Mouse (Mus musculus): ENCODE data around the gene Scd4. TPM values are rescaled to one million over a fixed set of nuclear protein-coding genes. Genes with fewer than 3 reads are reported as not detected.
"Not testable (repeated sequence)": the region's sequence is repeated elsewhere in the genome, so short reads cannot be mapped to it uniquely, and the experiment has no call there.

Scd4 gene
- polyA plus RNA-seq, 1 experiment, result 0.97 TPM

GRCm38 (mm10) chr19:44313066-44313465 lies 19.8 kb upstream of the Scd4 start:
- no peak for DNase-seq
- H3K4me3 ChIP-seq (replicated peaks; ENCODE audit: extremely low read depth, low read depth, low read length), result no peak overlapping the region
- H3K4me1 ChIP-seq (ENCODE audit: control insufficient read depth, insufficient read depth, low read length), result peaks cover 2% of the 10 kb centered on the region
- no peak for TF ChIP-seq POLR2A (IDR thresholded peaks at IDR 0.05; ENCODE audit: borderline replicate concordance, extremely low read depth, low read depth, low read length)
- no peak for TF ChIP-seq CTCF (IDR thresholded peaks at IDR 0.05; ENCODE audit: insufficient read depth, low read length)
- 82% methylated on average over 3 of the region's 3 CpGs for WGBS

DNA sequence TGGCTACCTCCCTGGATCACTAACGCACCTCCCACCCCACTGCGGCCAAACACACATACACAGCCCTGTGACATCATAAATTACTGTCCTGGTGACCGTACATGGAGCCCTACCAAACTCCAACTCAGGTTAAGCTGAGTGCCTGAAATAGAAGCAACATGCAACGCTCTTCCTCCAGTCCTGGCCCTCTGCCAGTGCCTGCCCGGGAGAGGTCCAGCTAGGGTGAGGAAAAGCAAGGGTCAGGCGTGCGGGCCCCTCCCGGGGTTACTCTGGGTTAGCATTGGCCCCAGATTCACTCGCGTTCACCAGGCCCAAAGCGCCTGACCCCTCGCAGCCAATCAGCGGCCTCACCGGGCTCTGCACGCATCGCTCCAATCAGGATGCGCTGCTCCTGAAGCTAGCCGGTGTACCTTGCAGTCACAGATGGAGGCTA lies 18.5 kb upstream of the Scd4 start:
- peaks cover 2% of the 10 kb centered on the region for H3K4me1 ChIP-seq (ENCODE audit: control insufficient read depth, insufficient read depth, low read length)
- 3% methylated on average over 18 of the region's 18 CpGs for WGBS

GRCm38 (mm10) chr19:44314871-44315414 lies 17.9 kb upstream of the Scd4 start:
- TF ChIP-seq POLR2A (IDR thresholded peaks at IDR 0.05; ENCODE audit: borderline replicate concordance, extremely low read depth, low read depth, low read length) (no peak), CTCF (IDR thresholded peaks at IDR 0.05; ENCODE audit: insufficient read depth, low read length) (no peak)
- 1% methylated on average over 11 of the region's 11 CpGs for WGBS
- peak overlapping the region; percentile 63 for H3K4me3 ChIP-seq (replicated peaks; ENCODE audit: extremely low read depth, low read depth, low read length)
- H3K4me1 ChIP-seq (ENCODE audit: control insufficient read depth, insufficient read depth, low read length), result peaks cover 2% of the 10 kb centered on the region
- peak; percentile 54 for DNase-seq

More for the DNA sequence above, 18.5 kb upstream of the Scd4 start:
- TF ChIP-seq CTCF (IDR thresholded peaks at IDR 0.05; ENCODE audit: insufficient read depth, low read length) (no peak), POLR2A (IDR thresholded peaks at IDR 0.05; ENCODE audit: borderline replicate concordance, extremely low read depth, low read depth, low read length) (no peak)
- DNase-seq, result peak; percentile 70
- peak overlapping the region; percentile 63 for H3K4me3 ChIP-seq (replicated peaks; ENCODE audit: extremely low read depth, low read depth, low read length)

DNA sequence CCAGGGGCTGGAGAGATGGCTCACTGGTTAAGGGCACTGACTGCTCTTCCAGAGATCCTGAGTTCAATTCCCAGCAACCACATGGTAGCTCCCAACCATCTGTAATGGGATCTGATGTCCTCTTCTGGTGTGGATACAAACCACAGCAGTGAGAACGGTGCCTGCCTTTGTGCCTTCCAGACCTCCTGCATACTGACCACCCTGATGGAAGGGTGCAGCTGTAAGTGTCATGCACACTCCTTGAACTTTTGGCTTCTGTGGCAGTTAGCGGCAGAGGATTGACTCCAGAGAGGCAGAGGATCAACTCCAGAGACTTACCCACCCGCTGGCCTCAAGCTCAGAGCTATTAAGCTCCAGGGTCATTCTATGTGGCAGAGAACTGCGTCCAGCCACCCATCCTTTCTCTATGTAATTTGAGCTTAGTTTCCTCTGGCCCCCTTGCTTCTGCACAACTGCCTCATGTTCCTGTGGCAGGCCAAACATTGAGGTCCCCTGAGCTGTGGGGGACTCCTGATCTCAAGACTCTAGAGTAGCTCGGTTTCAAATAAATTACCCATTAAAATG lies 16.1 kb upstream of the Scd4 start:
- H3K4me1 ChIP-seq (ENCODE audit: control insufficient read depth, insufficient read depth, low read length), result peaks cover 2% of the 10 kb centered on the region
- DNase-seq, result no peak
- WGBS, result 76% methylated on average over 5 of the region's 5 CpGs
- no peak overlapping the region for H3K4me3 ChIP-seq (replicated peaks; ENCODE audit: extremely low read depth, low read depth, low read length)
- TF ChIP-seq CTCF (IDR thresholded peaks at IDR 0.05; ENCODE audit: insufficient read depth, low read length), result no peak
- no peak for TF ChIP-seq POLR2A (IDR thresholded peaks at IDR 0.05; ENCODE audit: borderline replicate concordance, extremely low read depth, low read depth, low read length)

DNA sequence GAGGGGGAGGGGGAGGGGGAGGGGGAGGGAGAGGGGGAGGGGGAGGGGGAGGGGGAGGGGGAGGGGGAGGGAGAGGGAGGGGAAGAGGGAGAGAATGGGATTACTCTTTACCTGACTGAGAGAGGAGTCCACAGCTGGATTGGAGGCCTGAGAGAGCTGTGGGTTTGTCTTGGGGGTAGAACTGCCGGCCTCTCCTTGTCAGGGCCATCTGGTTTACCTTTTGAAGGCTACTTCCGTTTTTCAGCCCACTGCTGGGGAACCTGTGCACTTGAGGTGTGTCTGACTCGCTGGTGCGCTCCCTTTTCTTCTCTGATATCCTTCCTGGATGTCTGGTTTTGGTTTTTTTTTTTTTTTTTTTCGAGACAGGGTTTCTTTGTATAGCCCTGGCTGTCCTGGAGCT lies 15.5 kb upstream of the Scd4 start:
- no peak overlapping the region for H3K4me3 ChIP-seq (replicated peaks; ENCODE audit: extremely low read depth, low read depth, low read length)
- WGBS, result 64% methylated on average over 5 of the region's 5 CpGs
- DNase-seq, result no peak
- peaks cover 2% of the 10 kb centered on the region; the same call in 1 of the 2 replicates for H3K4me1 ChIP-seq (ENCODE audit: control insufficient read depth, insufficient read depth, low read length)
- TF ChIP-seq POLR2A (IDR thresholded peaks at IDR 0.05; ENCODE audit: borderline replicate concordance, extremely low read depth, low read depth, low read length), result no peak
- no peak for TF ChIP-seq CTCF (IDR thresholded peaks at IDR 0.05; ENCODE audit: insufficient read depth, low read length)

DNA sequence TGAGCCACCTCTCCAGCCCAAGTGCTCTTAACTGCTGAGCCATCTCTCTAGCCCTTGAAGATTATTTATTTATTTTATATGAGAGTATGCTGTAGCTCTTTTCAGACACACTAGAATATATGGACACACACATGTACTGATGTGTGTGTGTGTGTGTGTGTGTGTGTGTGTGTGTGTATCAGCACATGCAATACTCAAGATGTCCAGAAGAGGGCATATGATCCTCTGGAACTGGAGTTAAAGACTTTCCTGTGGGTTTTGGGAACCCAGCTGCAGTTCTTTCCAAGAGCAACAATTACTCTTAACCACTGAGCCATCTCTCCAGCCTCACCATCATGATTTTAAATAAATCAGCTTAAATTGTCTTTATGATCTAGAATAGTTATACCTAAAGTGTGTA lies 14.3 kb upstream of the Scd4 start:
- Histone ChIP-seq H3K4me1 (ENCODE audit: control insufficient read depth, insufficient read depth, low read length) (peaks cover 2% of the 10 kb centered on the region; the same call in 1 of the 2 replicates), H3K4me3 (replicated peaks; ENCODE audit: extremely low read depth, low read depth, low read length) (no peak overlapping the region)
- TF ChIP-seq POLR2A (IDR thresholded peaks at IDR 0.05; ENCODE audit: borderline replicate concordance, extremely low read depth, low read depth, low read length) (no peak), CTCF (IDR thresholded peaks at IDR 0.05; ENCODE audit: insufficient read depth, low read length) (no peak)
- no peak for DNase-seq

DNA sequence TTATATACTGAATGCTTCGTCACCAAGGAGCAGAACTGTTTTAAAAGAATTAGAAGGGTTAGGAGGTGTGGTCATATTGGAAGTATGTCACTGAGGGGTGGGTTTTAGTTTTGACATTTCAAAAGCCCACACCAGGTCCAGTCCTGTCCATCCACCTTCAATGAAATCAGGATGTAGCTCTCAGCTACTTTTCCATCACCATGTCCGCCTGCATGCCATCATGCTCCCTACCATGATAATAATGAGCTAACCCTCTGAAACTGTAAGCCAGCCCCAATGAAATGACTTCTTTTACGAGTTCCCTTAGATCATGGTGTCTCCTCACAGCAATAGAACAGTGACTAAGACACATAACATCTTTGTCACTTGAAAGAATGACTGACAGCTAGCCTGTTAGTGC lies 12.6 kb upstream of the Scd4 start:
- TF ChIP-seq POLR2A (IDR thresholded peaks at IDR 0.05; ENCODE audit: borderline replicate concordance, extremely low read depth, low read depth, low read length) (no peak), CTCF (IDR thresholded peaks at IDR 0.05; ENCODE audit: insufficient read depth, low read length) (no peak)
- Histone ChIP-seq H3K4me3 (replicated peaks; ENCODE audit: extremely low read depth, low read depth, low read length) (no peak overlapping the region), H3K4me1 (ENCODE audit: control insufficient read depth, insufficient read depth, low read length) (no peaks in the 10 kb centered on the region)
- 88% methylated on average over 3 of the region's 3 CpGs for WGBS
- no peak for DNase-seq

- TF ChIP-seq POLR2A (IDR thresholded peaks at IDR 0.05; ENCODE audit: borderline replicate concordance, extremely low read depth, low read depth, low read length) (no peak), CTCF (IDR thresholded peaks at IDR 0.05; ENCODE audit: insufficient read depth, low read length) (no peak)
- no peak for DNase-seq
- Histone ChIP-seq H3K4me1 (ENCODE audit: control insufficient read depth, insufficient read depth, low read length) (no peaks in the 10 kb centered on the region), H3K4me3 (replicated peaks; ENCODE audit: extremely low read depth, low read depth, low read length) (no peak overlapping the region)
- WGBS, result 59% methylated on average over 4 of the region's 4 CpGs
Observed at GRCm38 (mm10) chr19:44321201-44321600, 11.7 kb upstream of the Scd4 start.

DNA sequence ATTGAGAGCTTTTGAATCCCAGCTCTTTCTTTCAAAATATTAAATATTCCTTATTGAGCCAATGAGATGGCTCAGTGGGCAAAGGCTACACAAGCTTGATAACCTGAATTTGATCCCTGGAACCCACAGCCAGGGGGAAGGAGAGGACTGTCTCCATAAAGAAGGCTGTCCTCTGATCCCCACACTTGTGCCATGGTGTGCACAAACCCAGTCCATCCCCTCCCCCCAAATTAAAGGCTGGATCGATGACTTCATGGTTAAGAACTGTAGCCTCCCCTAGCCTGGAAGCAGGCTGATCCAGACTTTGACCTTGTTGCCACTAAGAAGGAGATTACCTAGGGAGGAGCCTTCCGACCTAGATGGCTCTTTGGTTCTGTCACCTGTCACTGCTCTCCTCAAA lies 11.3 kb upstream of the Scd4 start:
- WGBS, result 79% methylated on average over 2 of the region's 2 CpGs
- DNase-seq, result no peak
- TF ChIP-seq CTCF (IDR thresholded peaks at IDR 0.05; ENCODE audit: insufficient read depth, low read length) (no peak), POLR2A (IDR thresholded peaks at IDR 0.05; ENCODE audit: borderline replicate concordance, extremely low read depth, low read depth, low read length) (no peak)
- Histone ChIP-seq H3K4me3 (replicated peaks; ENCODE audit: extremely low read depth, low read depth, low read length) (no peak overlapping the region), H3K4me1 (ENCODE audit: control insufficient read depth, insufficient read depth, low read length) (no peaks in the 10 kb centered on the region)

DNA sequence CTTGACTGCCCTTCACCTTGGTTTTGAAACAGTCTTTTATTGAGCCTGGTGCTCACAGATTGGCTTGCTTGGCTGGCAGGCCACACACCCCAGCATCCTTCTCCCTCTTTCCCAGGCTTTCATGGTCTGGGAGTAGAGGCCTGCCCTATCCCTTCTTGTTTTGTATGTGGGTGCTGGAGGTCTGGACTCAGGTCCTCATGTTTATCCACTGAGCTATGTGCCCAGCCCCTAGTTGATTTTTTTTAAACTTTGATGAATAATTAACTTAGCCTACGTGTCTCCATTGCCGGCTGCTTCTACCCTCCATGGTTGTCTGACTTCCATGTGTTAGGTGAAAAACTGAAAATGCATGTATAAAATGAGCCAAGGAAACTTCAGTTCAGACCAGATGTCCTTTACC lies 3.3 kb upstream of the Scd4 start:
- Histone ChIP-seq H3K4me1 (ENCODE audit: control insufficient read depth, insufficient read depth, low read length) (no peaks in the 10 kb centered on the region), H3K4me3 (replicated peaks; ENCODE audit: extremely low read depth, low read depth, low read length) (no peak overlapping the region)
- WGBS, result 90% methylated on average over 2 of the region's 2 CpGs
- TF ChIP-seq POLR2A (IDR thresholded peaks at IDR 0.05; ENCODE audit: borderline replicate concordance, extremely low read depth, low read depth, low read length) (no peak), CTCF (IDR thresholded peaks at IDR 0.05; ENCODE audit: insufficient read depth, low read length) (no peak)
- DNase-seq, result no peak

- DNase-seq; H3K4me3 ChIP-seq (replicated peaks; ENCODE audit: extremely low read depth, low read depth, low read length); H3K4me1 ChIP-seq (ENCODE audit: control insufficient read depth, insufficient read depth, low read length): not testable (repeated sequence)
- 98% methylated on average over 1 of the region's 1 CpGs for WGBS
Observed at GRCm38 (mm10) chr19:44331128-44331527, 1.8 kb upstream of the Scd4 start.
